Mouse (Mus musculus) large intestine, adult 2 months (tissue): ENCODE results near the gene Cend1. TPM values are rescaled to one million over a fixed set of nuclear protein-coding genes. Genes with fewer than 3 reads are reported as not detected.
"Not testable (repeated sequence)": the region's sequence is repeated elsewhere in the genome, so short reads cannot be mapped to it uniquely, and the experiment has no call there.

Experiments
- DNase-seq: peaks from one replicate; pipeline ENCODE4 v3.0.0-alpha.2; 2012; ENCODE audit warnings: low read depth, low spot score
- WGBS: fragments of 180-500 bp; shearing (Covaris S2); methylation state at CpG from one replicate; pipeline ENCODE4 v1.1.7; 2018; 5-methylcytosine and 5-hydroxymethylcytosine counted together
- polyA plus RNA-seq: library from polyadenylated mRNA; depleted of rRNA; stranded (reverse); fragments of >200 nt; gene quantifications from 2 replicates; pipeline ENCODE4 v1.2.3, GENCODE M21; 2012

Cend1 gene
- polyA plus RNA-seq, 1 experiment, result 2.9 TPM

- under 1% methylated on average over 63 of the region's 63 CpGs for WGBS
- DNase-seq, result no peak
These were observed 18.1 kb upstream of the Cend1 start, which contains the start of gene Rplp2 for GRCm38 (mm10) chr7:141447110-141447991. TSS of gene Rplp2 (plus strand) at chr7:141447370.

- DNase-seq, result not testable (repeated sequence)
- 53% methylated on average over 3 of the region's 3 CpGs for WGBS
These were observed 17.1 kb upstream of the Cend1 start for GRCm38 (mm10) chr7:141446374-141446773.

GRCm38 (mm10) chr7:141443828-141444237 lies 14.5 kb upstream of the Cend1 start, which contains the start of gene Pidd1:
TSS of gene Pidd1 (minus strand) at chr7:141444025.
- under 1% methylated on average over 25 of the region's 25 CpGs for WGBS
- DNase-seq, result no peak

GRCm38 (mm10) chr7:141443081-141443821 lies 14.0 kb upstream of the Cend1 start:
- DNase-seq, result no peak

GRCm38 (mm10) chr7:141442199-141442598 lies 12.9 kb upstream of the Cend1 start:
- 90% methylated on average over 13 of the region's 13 CpGs for WGBS
- DNase-seq, result no peak

More at GRCm38 (mm10) chr7:141443081-141443821, 14.0 kb upstream of the Cend1 start:
- 7% methylated on average over 12 of the region's 12 CpGs for WGBS

- WGBS, result 95% methylated on average over 9 of the region's 9 CpGs
- no peak for DNase-seq
These were observed 12.2 kb upstream of the Cend1 start for GRCm38 (mm10) chr7:141441460-141441859.

GRCm38 (mm10) chr7:141440613-141441012 lies 11.3 kb upstream of the Cend1 start:
- 22% methylated on average over 6 of the region's 6 CpGs for WGBS
- no peak for DNase-seq

- 96% methylated on average over 11 of the region's 11 CpGs for WGBS
- DNase-seq, result no peak
These were observed 10.5 kb upstream of the Cend1 start for GRCm38 (mm10) chr7:141439811-141440210.

GRCm38 (mm10) chr7:141439140-141439679 lies 9.9 kb upstream of the Cend1 start:
- WGBS, result 96% methylated on average over 10 of the region's 10 CpGs
- no peak for DNase-seq

- no peak for DNase-seq
- WGBS, result 94% methylated on average over 12 of the region's 12 CpGs
These were observed 9.1 kb upstream of the Cend1 start for GRCm38 (mm10) chr7:141438201-141438968.

- no peak for DNase-seq
These were observed 8.2 kb upstream of the Cend1 start, which contains the start of gene Slc25a22 for GRCm38 (mm10) chr7:141437178-141438120. TSS of gene Slc25a22 (minus strand) at chr7:141437892.

GRCm38 (mm10) chr7:141436523-141436892 lies 7.2 kb upstream of the Cend1 start:
- no peak for DNase-seq
- WGBS, result 44% methylated on average over 2 of the region's 2 CpGs

More at GRCm38 (mm10) chr7:141437178-141438120, 8.2 kb upstream of the Cend1 start, which contains the start of gene Slc25a22:
- WGBS, result 7% methylated on average over 53 of the region's 53 CpGs

- 69% methylated on average over 9 of the region's 9 CpGs for WGBS
- DNase-seq, result no peak
These were observed 6.7 kb upstream of the Cend1 start for GRCm38 (mm10) chr7:141435856-141436522.

- 2% methylated on average over 17 of the region's 17 CpGs for WGBS
- DNase-seq, result no peak
These were observed 6.0 kb upstream of the Cend1 start for GRCm38 (mm10) chr7:141435129-141435855.

- DNase-seq, result no peak
- 17% methylated on average over 8 of the region's 8 CpGs for WGBS
These were observed 5.2 kb upstream of the Cend1 start for GRCm38 (mm10) chr7:141434464-141434863.

GRCm38 (mm10) chr7:141433517-141434400 lies 4.5 kb upstream of the Cend1 start:
- DNase-seq, result no peak
- 75% methylated on average over 15 of the region's 15 CpGs for WGBS
